Mouse (Mus musculus) G1E (cell line): Measurements from ENCODE around the gene Uckl1.

Source experiments
- CTCF ChIP-seq: IDR thresholded peaks from 2 replicates; pipeline ENCODE4 v1.5.1; 2012; ENCODE audit warnings: low read depth, low read length, inconsistent platforms, mixed read lengths
- POLR2AphosphoS5 ChIP-seq: IDR thresholded peaks from 2 replicates; pipeline ENCODE4 v1.6.1; 2012; ENCODE audit warnings: low read depth, low read length, inconsistent platforms; ENCODE audit not compliant: insufficient replicate concordance

GRCm38 (mm10) chr2:181548682-181549081, 36.0 kb downstream of the Uckl1 start:
- no peak for TF ChIP-seq CTCF
- TF ChIP-seq POLR2AphosphoS5 = 0 out of 2 replicates have a peak, but pooled peaks have one; percentile 7
